In the genomic region with DNA sequence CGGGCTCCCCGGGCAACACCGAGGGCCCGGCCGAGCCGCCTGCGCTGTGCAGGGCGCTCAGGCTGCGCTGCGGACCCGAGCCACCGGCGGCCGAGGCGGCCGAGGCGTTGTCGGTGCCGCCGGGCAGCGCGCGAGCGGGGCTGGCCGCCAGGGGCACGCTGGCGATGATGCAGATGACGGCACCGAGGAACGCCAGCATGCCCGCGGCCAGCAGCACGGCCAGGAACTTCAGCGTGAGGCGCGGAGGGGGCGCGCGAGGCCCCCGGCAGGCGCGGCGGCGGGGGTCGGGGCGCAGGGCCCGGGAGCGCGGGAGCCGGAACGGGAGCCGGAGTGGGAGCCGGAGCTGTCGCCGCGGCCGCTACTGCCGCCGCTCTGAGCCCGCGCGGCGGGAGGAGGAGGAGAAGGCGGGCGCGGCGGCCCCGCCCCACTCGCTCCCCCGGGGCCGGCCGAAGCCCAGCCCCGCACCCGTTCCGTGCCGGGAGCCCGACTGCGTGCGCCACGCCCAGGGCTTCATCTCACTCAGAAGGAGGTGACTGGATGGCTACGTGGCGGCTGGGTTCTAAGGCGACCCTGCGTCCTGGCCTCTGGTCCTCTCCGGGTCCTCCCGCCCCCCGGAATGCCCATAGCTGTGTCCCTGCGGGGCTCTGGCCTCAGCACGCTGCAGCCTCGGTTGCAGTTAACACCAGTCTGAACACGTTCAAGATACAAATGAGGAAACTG, we compare ENCODE assay signal across 7 mouse cellular contexts. TPM values are rescaled to one million over a fixed set of nuclear protein-coding genes. Genes with fewer than 3 reads are reported as not detected.
DNase-seq lines count a peak whose midpoint lies in the region; ATAC-seq and TF ChIP-seq lines count a peak whose summit lies in the region.

A gene (minus strand): TSS at position 415 of the 720 bp plus-strand sequence.

- under 1% methylated on average over 71 of the region's 91 CpGs for WGBS in embryonic facial prominence, embryonic 15.5 days

- no peaks in the 10 kb centered on the region for H3K9me3 ChIP-seq in ES-E14 (ENCODE audit: control insufficient read depth, insufficient read depth, low read depth, low read length)
- H3K9me3 ChIP-seq in embryonic facial prominence, embryonic 15.5 days (replicated peaks) = no peaks in the 10 kb centered on the region

- H3K4me3 ChIP-seq in ES-E14 (ENCODE audit: insufficient read depth in 1 of 2, low read depth in 1 of 2, low read length in 2 of 2, poor library complexity in 1 of 2, severe bottlenecking in 1 of 2) = peak within 1 kb of the TSS; percentile 67 to 77
- peak within 1 kb of the TSS; percentile 66 for H3K4me3 ChIP-seq in embryonic facial prominence, embryonic 15.5 days (replicated peaks)

- peaks cover 79% of the 10 kb centered on the region for H3K27me3 ChIP-seq in embryonic facial prominence, embryonic 15.5 days

- no peak within 1 kb of the TSS for H3K27ac ChIP-seq in ES-E14 (ENCODE audit: insufficient read depth, low read depth, low read length, poor library complexity, severe bottlenecking)
- H3K27ac ChIP-seq in embryonic facial prominence, embryonic 15.5 days (replicated peaks) = no peak within 1 kb of the TSS

- intact Hi-C loops in heart, postnatal 25 days (cut with DNase I) = no loop called here

- peak within 1 kb of the TSS; percentile 58 for H3K9ac ChIP-seq in ES-E14 (ENCODE audit: insufficient read depth, low read depth, low read length, poor library complexity, severe bottlenecking)
- H3K9ac ChIP-seq in embryonic facial prominence, embryonic 15.5 days = peak within 1 kb of the TSS; percentile 65

- peak within 1 kb of the TSS; percentile 91 for H3K4me2 ChIP-seq in embryonic facial prominence, embryonic 15.5 days (replicated peaks)

- no peaks in the 10 kb centered on the region for H3K36me3 ChIP-seq in ES-E14 (ENCODE audit: control insufficient read depth, insufficient read depth, low read length, poor library complexity, severe bottlenecking)
- no peaks in the 10 kb centered on the region for H3K36me3 ChIP-seq in embryonic facial prominence, embryonic 15.5 days

- peaks cover 0 to 5% of the 10 kb centered on the region in 2 experiments; a peak in 1 of 4 replicates for H3K4me1 ChIP-seq in ES-E14 (ENCODE audit: control insufficient read depth in 2 of 2, insufficient read depth in 2 of 2, low read length in 2 of 2, poor library complexity in 1 of 2)
- peaks cover 18% of the 10 kb centered on the region for H3K4me1 ChIP-seq in embryonic facial prominence, embryonic 15.5 days

- in situ Hi-C loops in ES-E14 (cut with MboI; ENCODE audit: low sequenced_read_pairs in 2 of 2, unreplicated experiment in 2 of 2) = no loop called here

- ATAC-seq in embryonic facial prominence, embryonic 15.5 days (ENCODE audit: insufficient number of reproducible peaks, low FRiP score, low TSS enrichment, low read depth) = peak; percentile 82

- no peak for DNase-seq in ES-E14 (ENCODE audit: low read depth, low spot score)
- DNase-seq in adrenal gland, postnatal 14 days = peak; percentile 72
- DNase-seq in heart, postnatal 25 days (ENCODE audit: low spot score) = peak; percentile 20
- DNase-seq in layer of hippocampus, postnatal 36 days = no peak
- peak; percentile 37 for DNase-seq in lung, postnatal 36 days
- peak; percentile 70 to 72 for DNase-seq in right cerebral cortex, postnatal 36 days (ENCODE audit: low spot score in 2 of 2)

TF ChIP-seq in ES-E14, 5 proteins besides CTCF, POLR2A, EP300 and RAD21:
- TF ChIP-seq ZC3H11A (IDR thresholded peaks at IDR 0.05; ENCODE audit: borderline replicate concordance, low read depth, low read length) (no peak), CHD2 (IDR thresholded peaks at IDR 0.05; ENCODE audit: low read depth, low read length) (no peak), ZNF384 (IDR thresholded peaks at IDR 0.05; ENCODE audit: low read depth, low read length) (no peak), HCFC1 (IDR thresholded peaks at IDR 0.05; ENCODE audit: borderline replicate concordance, insufficient read depth, low read length) (no peak), MAFK (IDR thresholded peaks at IDR 0.05; ENCODE audit: insufficient read depth, low read depth, low read length) (no peak)
TF ChIP-seq in ES-E14: peak in this region for 0.

RNA-seq across cellular contexts. Expression of the gene that starts here (rescaled TPM):
- total RNA-seq in ES-E14 (2012; rRNA removed) = 7.9 and 10.3 TPM in 2 replicates
- total RNA-seq in adrenal gland, postnatal 14 days (2021) = 7.0 and 8.4 TPM in 2 replicates
- 8.4 and 9.0 TPM in 2 replicates for polyA plus RNA-seq in embryonic facial prominence, embryonic 15.5 days (2015; fragmentation: Nextera tagmentation; extraction: Ambion mirVana)
- total RNA-seq in heart, postnatal 25 days (2021) = 1 to 10 TPM; 1.5 to 1.8 TPM
- 100 to 1,000 TPM; 729 to 800 TPM for total RNA-seq in layer of hippocampus, postnatal 36 days (2021)

Comparison
In these comparisons a context has a peak if more than half of its experiments do, and no peak if none do; other contexts are left out.
1. RNA of the gene that starts here (total RNA-seq): 729 to 800 TPM in layer of hippocampus, postnatal 36 days; 7.9 to 10.3 TPM in ES-E14, 7.0 to 8.4 TPM in adrenal gland, postnatal 14 days and 1.5 to 1.8 TPM in heart, postnatal 25 days; every median in the first group is over 10 times any median in the second.
2. DNase-seq: peak in adrenal gland, postnatal 14 days (single experiment), heart, postnatal 25 days (single experiment), lung, postnatal 36 days (single experiment) and right cerebral cortex, postnatal 36 days (2 of 2); none in ES-E14 (single experiment) and layer of hippocampus, postnatal 36 days (0 of 2).